Mouse (Mus musculus) liver, embryonic 16.5 days (tissue): ENCODE data around the gene Timm23. TPM values are rescaled to one million over a fixed set of nuclear protein-coding genes. Genes with fewer than 3 reads are reported as not detected.

Experiments used
- polyA plus RNA-seq: library from polyadenylated mRNA; unstranded; fragments of >200 nt; fragmentation: Nextera tagmentation; extraction: Ambion mirVana; gene quantifications from 2 replicates; pipeline ENCODE4 v1.2.1, GENCODE M21; 2015

Timm23 gene
- polyA plus RNA-seq, 1 experiment from 2014 or later: 147 TPM

Other genes starting within 250 kb of the Timm23 start
- gene Galnt15, start 172.9 kb downstream of the Timm23 start, polyA plus RNA-seq: 0.01 TPM in 1 of 2 replicates, not detected in the other
- 13.0 and 16.9 TPM in 2 replicates for gene Oxnad1, start 116.5 kb downstream of the Timm23 start, polyA plus RNA-seq
- 48.0 and 60.6 TPM in 2 replicates for gene Dph3, start 116.2 kb downstream of the Timm23 start, polyA plus RNA-seq
- 0.49 TPM in 1 of 2 replicates, not detected in the other for gene Msmb, start 59.9 kb downstream of the Timm23 start, polyA plus RNA-seq
- 355 and 363 TPM in 2 replicates for gene Ncoa4, start 42.0 kb downstream of the Timm23 start, polyA plus RNA-seq
- 11.6 and 11.8 TPM in 2 replicates for gene Parg, start 51 bp upstream of the Timm23 start, polyA plus RNA-seq
- gene Ogdhl, start 120.1 kb upstream of the Timm23 start, polyA plus RNA-seq: 0.61 and 0.79 TPM in 2 replicates
- not detected in 2 replicates for gene 1700024G13Rik, start 186.5 kb upstream of the Timm23 start, polyA plus RNA-seq